Mouse (Mus musculus) ES-Bruce4 (cell line): ENCODE measurements around the gene Spats2.
"Not testable (repeated sequence)": the region's sequence is repeated elsewhere in the genome, so short reads cannot be mapped to it uniquely, and the experiment has no call there.

Source experiments
- CTCF ChIP-seq: IDR thresholded peaks from one replicate; pipeline ENCODE4 v1.8.1; 2011; ENCODE audit warnings: low read depth, low read length
- POLR2A ChIP-seq: IDR thresholded peaks from one replicate; pipeline ENCODE4 v1.8.1; 2011; ENCODE audit warnings: low read length; ENCODE audit not compliant: insufficient read depth

- not testable (repeated sequence) for TF ChIP-seq CTCF, POLR2A
These were observed 127.4 kb downstream of the Spats2 start for GRCm38 (mm10) chr15:99253175-99253479.
